Mouse (Mus musculus) liver, adult 2 months (tissue): ENCODE data around the gene C3. TPM values are rescaled to one million over a fixed set of nuclear protein-coding genes. Genes with fewer than 3 reads are reported as not detected.
A peak's percentile ranks its signal among the peaks of the same experiment; 100 is the strongest.

ENCODE experiments used
- DNase-seq: peaks from one replicate; pipeline ENCODE4 v3.0.0-alpha.2; 2011; ENCODE audit warnings: low read depth, low spot score; ENCODE audit errors: extremely low read depth
- H3K27ac ChIP-seq: fragments of 200-500 bp; replicated peaks from 2 replicates; pipeline ENCODE4 v1.5.1; 2012; ENCODE audit warnings: low read depth, mild to moderate bottlenecking, control low read depth, inconsistent platforms, low read length; ENCODE audit not compliant: insufficient read depth
- H3K27me3 ChIP-seq: fragments of 200-500 bp; 2 replicates; pipeline ENCODE4 v1.6.1; 2012; ENCODE audit warnings: mild to moderate bottlenecking, moderate library complexity, low read length, inconsistent platforms; ENCODE audit not compliant: control insufficient read depth, insufficient read depth
- H3K36me3 ChIP-seq: fragments of 200-500 bp; 2 replicates; pipeline ENCODE4 v1.6.1; 2012; ENCODE audit warnings: low read length, inconsistent platforms; ENCODE audit not compliant: control insufficient read depth, insufficient read depth
- H3K4me1 ChIP-seq: fragments of 200-500 bp; 2 replicates; pipeline ENCODE4 v1.6.1; 2011; ENCODE audit warnings: low read length; ENCODE audit not compliant: control insufficient read depth, insufficient read depth
- H3K4me3 ChIP-seq: fragments of 200-500 bp; 2 replicates; pipeline ENCODE4 v1.5.1; 2011; ENCODE audit warnings: low read depth, mild to moderate bottlenecking, control low read depth, low read length, moderate library complexity; ENCODE audit not compliant: insufficient read depth
- H3K79me2 ChIP-seq: fragments of 200-500 bp; 2 replicates; pipeline ENCODE4 v1.6.1; 2012; ENCODE audit warnings: inconsistent platforms, mild to moderate bottlenecking, low read length, moderate library complexity; ENCODE audit not compliant: control insufficient read depth, insufficient read depth
- H3K9ac ChIP-seq: fragments of 200-500 bp; 2 replicates; pipeline ENCODE4 v1.6.1; 2012; ENCODE audit warnings: low read depth, mild to moderate bottlenecking, control low read depth, inconsistent platforms, low read length
- CTCF ChIP-seq: fragments of 200-500 bp; IDR thresholded peaks from 2 replicates; pipeline ENCODE4 v1.5.1; 2011; ENCODE audit warnings: low read depth, low read length, control low read depth
- POLR2A ChIP-seq: fragments of 200-500 bp; IDR thresholded peaks from 2 replicates; pipeline ENCODE4 v1.6.1; 2011; ENCODE audit warnings: low read length, control low read depth; ENCODE audit not compliant: insufficient read depth; ENCODE audit errors: extremely low read depth
- WGBS: fragments of 180-500 bp; shearing (Covaris S2); methylation state at CpG from one replicate; pipeline ENCODE4 v1.1.7; 2018; 5-methylcytosine and 5-hydroxymethylcytosine counted together
- polyA plus RNA-seq: library from polyadenylated mRNA; depleted of rRNA; stranded (reverse); fragments of >200 nt; gene quantifications from 2 replicates; pipeline ENCODE4 v1.2.3, GENCODE M21; 2012
- total RNA-seq: library from RNA; depleted of rRNA; stranded (reverse); fragments of >200 nt; gene quantifications from 2 replicates; pipeline ENCODE4 v1.2.3, GENCODE M21; 2014

The C3 gene
- total and polyA plus RNA-seq, 2 experiments = 3,833 to 5,384 TPM

GRCm38 (mm10) chr17:57214676-57215387 is 13.1 kb downstream of the C3 start:
- Histone ChIP-seq H3K9ac (no peak overlapping the region), H3K27me3 (no peaks in the 10 kb centered on the region), H3K27ac (no peak overlapping the region), H3K79me2 (no peaks in the 10 kb centered on the region), H3K4me3 (no peak overlapping the region), H3K36me3 (peaks cover 91% of the 10 kb centered on the region), H3K4me1 (peaks cover 22% of the 10 kb centered on the region)
- no peak for DNase-seq
- TF ChIP-seq CTCF (no peak), POLR2A (no peak)
- 41% methylated on average over 13 of the region's 13 CpGs for WGBS

DNA sequence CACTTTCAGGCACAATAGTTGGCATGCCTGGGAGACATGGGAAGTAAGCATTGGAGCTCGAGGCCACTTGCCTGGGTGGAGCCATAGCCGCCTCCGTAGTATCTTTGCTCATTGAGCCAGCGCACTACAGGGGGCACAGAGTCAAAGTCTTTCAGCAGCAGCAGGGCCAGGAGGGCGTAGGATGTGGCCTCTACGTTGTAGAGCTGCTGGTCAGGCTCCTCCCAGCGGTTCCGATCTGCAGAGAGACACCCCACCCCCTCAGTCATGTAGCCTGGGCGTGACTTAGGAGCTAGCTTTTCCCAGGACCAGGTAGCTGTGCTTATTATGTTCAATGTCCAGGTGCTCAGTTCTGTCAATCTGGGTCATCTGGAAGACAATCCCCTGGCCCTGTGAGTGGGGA is 16.4 kb downstream of the C3 start:
- Histone ChIP-seq H3K27me3 (no peaks in the 10 kb centered on the region), H3K36me3 (peaks cover 94% of the 10 kb centered on the region), H3K79me2 (no peaks in the 10 kb centered on the region), H3K4me3 (no peak overlapping the region), H3K27ac (no peak overlapping the region), H3K4me1 (peaks cover 20% of the 10 kb centered on the region), H3K9ac (no peak overlapping the region)
- no peak for TF ChIP-seq POLR2A
- TF ChIP-seq CTCF = 0 out of 2 replicates have a peak, but pooled peaks have one; percentile 10
- DNase-seq = peak; percentile 47
- WGBS = 33% methylated on average over 9 of the region's 9 CpGs

DNA sequence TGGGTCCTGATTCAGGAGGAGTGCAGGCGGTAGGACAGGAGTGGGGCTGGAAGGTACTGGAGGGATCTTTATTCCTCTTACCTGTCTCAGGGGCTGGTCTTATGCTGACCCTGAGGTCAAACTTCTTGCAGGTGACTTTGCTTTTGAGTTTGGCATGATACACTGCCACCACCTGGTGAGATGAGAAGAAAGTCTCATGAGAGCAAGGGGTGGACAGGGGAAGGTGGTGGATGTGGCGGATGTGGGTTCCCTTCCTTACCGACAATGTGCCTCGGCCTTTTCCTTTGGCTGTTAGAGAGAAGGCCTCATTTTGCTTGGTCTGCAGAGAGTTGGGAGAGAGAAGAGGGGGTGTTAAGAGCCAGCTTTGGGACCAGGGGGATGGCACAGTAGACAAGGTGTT is 18.6 kb downstream of the C3 start:
- H3K79me2 ChIP-seq = no peaks in the 10 kb centered on the region
- no peak overlapping the region for H3K27ac ChIP-seq
- H3K4me3 ChIP-seq = no peak overlapping the region
- no peaks in the 10 kb centered on the region for H3K27me3 ChIP-seq
- peaks cover 93% of the 10 kb centered on the region for H3K36me3 ChIP-seq
- 54% methylated on average over 4 of the region's 4 CpGs for WGBS
- TF ChIP-seq CTCF (0 out of 2 replicates have a peak, but pooled peaks have one; percentile 7), POLR2A (no peak)
- H3K9ac ChIP-seq = no peak overlapping the region
- peak; percentile 28 for DNase-seq
- peaks cover 40% of the 10 kb centered on the region for H3K4me1 ChIP-seq

DNA sequence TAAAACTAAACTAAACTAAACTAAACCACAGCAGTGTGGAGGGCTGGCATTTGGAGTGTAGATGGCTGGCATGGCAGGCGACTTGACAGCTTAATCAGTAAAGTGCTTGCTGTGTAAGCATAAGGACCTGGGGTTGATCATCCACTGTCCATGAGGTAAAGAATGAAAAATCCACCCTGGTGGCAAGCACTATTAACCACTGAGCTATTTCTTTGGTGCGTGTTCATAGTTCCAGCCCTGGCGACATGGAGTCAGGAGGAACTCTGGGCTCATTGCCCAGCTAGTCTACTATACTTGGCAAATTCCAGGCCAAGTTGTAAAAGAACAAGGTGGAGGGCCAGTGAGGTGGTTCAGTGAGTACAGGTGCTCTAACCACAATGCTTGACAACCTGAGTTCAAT is 20.0 kb downstream of the C3 start:
- Histone ChIP-seq H3K27ac (peak overlapping the region; percentile 1; the same call in 1 of the 2 replicates), H3K4me1 (peaks cover 47% of the 10 kb centered on the region), H3K9ac (no peak overlapping the region), H3K36me3 (peaks cover 91% of the 10 kb centered on the region), H3K4me3 (no peak overlapping the region), H3K79me2 (no peaks in the 10 kb centered on the region), H3K27me3 (no peaks in the 10 kb centered on the region)
- DNase-seq = peak; percentile 79
- WGBS = 34% methylated on average over 3 of the region's 3 CpGs
- TF ChIP-seq CTCF = no peak
- TF ChIP-seq POLR2A = no peak

DNA sequence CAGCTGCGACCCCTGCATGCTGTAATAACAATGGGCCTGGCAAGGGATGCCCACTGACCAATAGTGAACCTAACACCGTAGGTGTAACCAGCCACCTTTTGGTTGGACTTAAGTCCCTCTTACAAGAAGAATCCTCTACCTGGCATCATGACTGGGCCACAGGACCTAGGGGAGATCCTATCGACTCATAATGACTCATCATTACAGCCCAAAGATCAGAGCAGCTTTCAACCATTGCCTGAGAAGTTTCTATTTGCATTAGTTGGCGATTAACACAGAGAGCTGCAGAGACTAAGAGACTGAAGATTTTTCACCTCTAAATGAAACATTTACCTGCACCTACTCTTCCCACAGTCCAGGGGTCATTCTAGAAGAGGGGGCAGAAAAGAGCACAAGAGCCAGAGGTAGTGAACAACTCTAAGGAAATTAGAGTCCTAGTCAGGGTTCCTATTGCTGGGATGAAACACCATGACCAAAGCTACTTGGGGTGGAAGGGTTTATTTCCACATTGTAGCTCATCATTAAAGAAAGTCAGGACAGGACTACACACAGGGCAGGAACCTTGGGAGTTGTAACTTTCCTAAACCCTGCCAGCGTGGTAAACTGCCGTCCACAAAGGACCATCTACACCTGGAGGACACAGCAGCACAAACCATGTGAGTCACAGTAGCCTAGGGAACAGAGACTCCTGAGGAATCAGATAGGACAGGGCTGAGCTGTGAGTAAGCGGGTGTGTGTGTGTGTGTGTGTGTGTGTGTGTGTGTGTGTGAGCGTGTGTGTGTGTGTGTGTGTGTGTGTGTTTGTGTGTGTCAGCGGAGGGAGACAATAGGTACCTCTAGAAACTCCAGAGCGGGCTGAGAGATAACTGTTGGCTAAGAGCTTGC is 25.9 kb downstream of the C3 start:
- no peak for TF ChIP-seq POLR2A
- no peak for TF ChIP-seq CTCF
- WGBS = 39% methylated on average over 10 of the region's 10 CpGs
- peak; percentile 72 for DNase-seq
- 0 out of 2 replicates have a peak overlapping the region, but pooled peaks have one; percentile 8 for H3K9ac ChIP-seq
- no peaks in the 10 kb centered on the region for H3K79me2 ChIP-seq
- H3K4me3 ChIP-seq = no peak overlapping the region
- peaks cover 37% of the 10 kb centered on the region for H3K4me1 ChIP-seq
- peaks cover 63% of the 10 kb centered on the region for H3K36me3 ChIP-seq
- H3K27me3 ChIP-seq = no peaks in the 10 kb centered on the region
- peak overlapping the region; percentile 73 for H3K27ac ChIP-seq
